Mouse (Mus musculus) heart, embryonic 16.5 days (tissue): ENCODE measurements at regions not wholly inside any gene's neighbourhood (a gene's known extent, or its start where the extent isn't known, plus 50 kb on each side); places are given as distances from the start of the nearest gene placed in this dataset.

ENCODE experiments used
- ATAC-seq: fragments of 200-750 bp; cut with Nextera tagmentation; replicated peaks from 2 replicates; pipeline ENCODE4 v1.8.0; 2017; ENCODE audit warnings: moderate number of reproducible peaks; ENCODE audit not compliant: insufficient read depth, low FRiP score; ENCODE audit errors: extremely low read depth
- H3K27ac ChIP-seq: fragments of 300-500 bp; sonication (generic); 2 replicates; pipeline ENCODE4 v1.5.1; 2014; ENCODE audit warnings: mild to moderate bottlenecking, low read length, control low read depth, moderate library complexity
- H3K27me3 ChIP-seq: fragments of 300-500 bp; sonication (generic); 2 replicates; pipeline ENCODE4 v1.6.1; 2014; ENCODE audit warnings: low read length, mixed read lengths; ENCODE audit not compliant: control insufficient read depth, insufficient read depth
- H3K36me3 ChIP-seq: fragments of 300-500 bp; sonication (generic); 2 replicates; pipeline ENCODE4 v1.6.1; 2014; ENCODE audit not compliant: control insufficient read depth, insufficient read depth
- H3K4me1 ChIP-seq: fragments of 300-500 bp; sonication (generic); 2 replicates; pipeline ENCODE4 v1.6.1; 2014; ENCODE audit warnings: low read length, mixed read lengths; ENCODE audit not compliant: control insufficient read depth, insufficient read depth
- H3K4me2 ChIP-seq: fragments of 300-500 bp; sonication (generic); 2 replicates; pipeline ENCODE4 v1.6.1; 2014; ENCODE audit warnings: low read depth, mild to moderate bottlenecking, control low read depth, low read length
- H3K4me3 ChIP-seq: fragments of 300-500 bp; sonication (generic); 2 replicates; pipeline ENCODE4 v1.5.1; 2014; ENCODE audit warnings: mild to moderate bottlenecking, control low read depth, low read length
- H3K9ac ChIP-seq: fragments of 300-500 bp; sonication (generic); 2 replicates; pipeline ENCODE4 v1.6.1; 2014; ENCODE audit warnings: low read length, control low read depth
- H3K9me3 ChIP-seq: fragments of 300-500 bp; sonication (generic); replicated peaks from 2 replicates; pipeline ENCODE4 v1.6.1; 2016; ENCODE audit warnings: low read length; ENCODE audit not compliant: control insufficient read depth
- WGBS: fragments of 180-500 bp; shearing (Covaris S2); extraction: QIAGEN DNeasy Blood & Tissue Kit; methylation state at CpG from one replicate; pipeline ENCODE4 v1.1.7; 2014; 5-methylcytosine and 5-hydroxymethylcytosine counted together

GRCm38 (mm10) chr4:56612325-56612724 lies 127.5 kb upstream of the Gm26657 start:
- Histone ChIP-seq H3K4me2 (no peak overlapping the region), H3K27ac (no peak overlapping the region), H3K27me3 (no peaks in the 10 kb centered on the region), H3K9me3 (no peaks in the 10 kb centered on the region), H3K4me1 (peaks cover 15% of the 10 kb centered on the region), H3K9ac (no peak overlapping the region), H3K4me3 (no peak overlapping the region), H3K36me3 (no peaks in the 10 kb centered on the region)
- ATAC-seq: 0 out of 2 replicates have a peak, but pooled peaks have one; percentile 40
- 21% methylated on average over 4 of the region's 4 CpGs for WGBS

- H3K36me3 ChIP-seq: no peaks in the 10 kb centered on the region
- H3K9me3 ChIP-seq: no peaks in the 10 kb centered on the region
- H3K27me3 ChIP-seq: no peaks in the 10 kb centered on the region
- 44% methylated on average over 4 of the region's 4 CpGs for WGBS
- H3K27ac ChIP-seq: no peak overlapping the region
- H3K4me3 ChIP-seq: no peak overlapping the region
- ATAC-seq: no peak
- H3K4me1 ChIP-seq: peaks cover 15% of the 10 kb centered on the region
- no peak overlapping the region for H3K4me2 ChIP-seq
- no peak overlapping the region for H3K9ac ChIP-seq
These were observed 128.1 kb upstream of the Gm26657 start for GRCm38 (mm10) chr4:56611751-56612150.

GRCm38 (mm10) chr4:56610273-56610672 lies 129.6 kb upstream of the Gm26657 start:
- ATAC-seq: peak; percentile 58
- WGBS: 67% methylated on average over 6 of the region's 6 CpGs
- Histone ChIP-seq H3K4me1 (peaks cover 15% of the 10 kb centered on the region), H3K27ac (no peak overlapping the region), H3K9ac (no peak overlapping the region), H3K4me2 (no peak overlapping the region), H3K4me3 (no peak overlapping the region), H3K36me3 (no peaks in the 10 kb centered on the region), H3K27me3 (no peaks in the 10 kb centered on the region), H3K9me3 (no peaks in the 10 kb centered on the region)

GRCm38 (mm10) chr4:56608701-56609100 lies 131.2 kb upstream of the Gm26657 start:
- Histone ChIP-seq H3K4me3 (no peak overlapping the region), H3K9ac (no peak overlapping the region), H3K9me3 (no peaks in the 10 kb centered on the region), H3K4me1 (peaks cover 15% of the 10 kb centered on the region), H3K27me3 (no peaks in the 10 kb centered on the region), H3K36me3 (no peaks in the 10 kb centered on the region), H3K4me2 (no peak overlapping the region), H3K27ac (no peak overlapping the region)
- ATAC-seq: no peak
- 62% methylated on average over 4 of the region's 4 CpGs for WGBS

- no peak overlapping the region for H3K9ac ChIP-seq
- no peaks in the 10 kb centered on the region; the same call in 1 of the 2 replicates for H3K9me3 ChIP-seq
- H3K4me3 ChIP-seq: no peak overlapping the region
- ATAC-seq: no peak
- no peak overlapping the region for H3K4me2 ChIP-seq
- H3K27ac ChIP-seq: no peak overlapping the region
- 65% methylated on average over 2 of the region's 2 CpGs for WGBS
- H3K4me1 ChIP-seq: no peaks in the 10 kb centered on the region
- H3K36me3 ChIP-seq: no peaks in the 10 kb centered on the region
- H3K27me3 ChIP-seq: no peaks in the 10 kb centered on the region
These were observed 141.5 kb upstream of the Gm26657 start for GRCm38 (mm10) chr4:56598398-56598797.

GRCm38 (mm10) chr4:56597931-56598330 lies 141.9 kb upstream of the Gm26657 start:
- no peak overlapping the region for H3K4me2 ChIP-seq
- H3K4me3 ChIP-seq: no peak overlapping the region
- H3K9ac ChIP-seq: no peak overlapping the region
- H3K27me3 ChIP-seq: no peaks in the 10 kb centered on the region
- H3K9me3 ChIP-seq: no peaks in the 10 kb centered on the region; the same call in 1 of the 2 replicates
- H3K27ac ChIP-seq: no peak overlapping the region
- no peaks in the 10 kb centered on the region for H3K4me1 ChIP-seq
- no peaks in the 10 kb centered on the region for H3K36me3 ChIP-seq
- ATAC-seq: no peak

GRCm38 (mm10) chr4:56582405-56582804 lies 157.5 kb upstream of the Gm26657 start:
- Histone ChIP-seq H3K4me1 (no peaks in the 10 kb centered on the region), H3K27ac (no peak overlapping the region), H3K27me3 (no peaks in the 10 kb centered on the region), H3K9ac (no peak overlapping the region), H3K4me2 (no peak overlapping the region), H3K9me3 (no peaks in the 10 kb centered on the region), H3K4me3 (no peak overlapping the region), H3K36me3 (no peaks in the 10 kb centered on the region)
- 61% methylated on average over 3 of the region's 3 CpGs for WGBS
- no peak for ATAC-seq

GRCm38 (mm10) chr4:56576837-56577548 lies 162.9 kb upstream of the Gm26657 start:
- WGBS: 90% methylated on average over 15 of the region's 15 CpGs
- no peak overlapping the region for H3K4me3 ChIP-seq
- H3K4me2 ChIP-seq: no peak overlapping the region
- H3K36me3 ChIP-seq: no peaks in the 10 kb centered on the region
- no peak overlapping the region for H3K27ac ChIP-seq
- H3K9ac ChIP-seq: no peak overlapping the region
- ATAC-seq: no peak
- no peaks in the 10 kb centered on the region for H3K27me3 ChIP-seq
- H3K9me3 ChIP-seq: no peaks in the 10 kb centered on the region
- H3K4me1 ChIP-seq: no peaks in the 10 kb centered on the region

GRCm38 (mm10) chr4:56552126-56552525 lies 187.7 kb upstream of the Gm26657 start:
- Histone ChIP-seq H3K9me3 (no peaks in the 10 kb centered on the region), H3K9ac (no peak overlapping the region), H3K27me3 (no peaks in the 10 kb centered on the region), H3K36me3 (no peaks in the 10 kb centered on the region), H3K4me2 (no peak overlapping the region), H3K4me1 (no peaks in the 10 kb centered on the region), H3K4me3 (no peak overlapping the region), H3K27ac (no peak overlapping the region)
- no peak for ATAC-seq
